Mouse (Mus musculus): ENCODE results near the gene Slc20a1.

- TF ChIP-seq CTCF (conservative IDR thresholded peaks at IDR 0.05; ENCODE audit: low read length) (no peak), NANOG (IDR thresholded peaks at IDR 0.05; ENCODE audit: borderline replicate concordance, low read length) (no peak)
Measured at GRCm38 (mm10) chr2:129233218-129233617, 34.7 kb downstream of the Slc20a1 start.

Data from E14TG2a.4 (cell line).